Mouse (Mus musculus) embryonic fibroblast, embryonic 13.5 days (primary cell): ENCODE measurements around the gene Sept1. TPM values are rescaled to one million over a fixed set of nuclear protein-coding genes. Genes with fewer than 3 reads are reported as not detected.
"Not testable (repeated sequence)": the region's sequence is repeated elsewhere in the genome, so short reads cannot be mapped to it uniquely, and the experiment has no call there.

Experiments
- H3K27ac ChIP-seq: 2 replicates; pipeline ENCODE4 v1.5.1; 2012; ENCODE audit warnings: low read length, control low read depth, inconsistent platforms; ENCODE audit not compliant: insufficient read depth
- H3K4me1 ChIP-seq: 2 replicates; pipeline ENCODE4 v1.6.1; 2011; ENCODE audit warnings: low read length; ENCODE audit not compliant: control insufficient read depth, insufficient read depth
- H3K4me3 ChIP-seq: 2 replicates; pipeline ENCODE4 v1.5.1; 2011; ENCODE audit warnings: mild to moderate bottlenecking, control low read depth, low read length; ENCODE audit not compliant: insufficient read depth
- CTCF ChIP-seq: IDR thresholded peaks from 2 replicates; pipeline ENCODE4 v1.5.1; 2011; ENCODE audit warnings: mild to moderate bottlenecking, control low read depth, low read length, moderate library complexity, borderline replicate concordance; ENCODE audit not compliant: insufficient read depth
- POLR2A ChIP-seq: IDR thresholded peaks from 2 replicates; pipeline ENCODE4 v1.6.1; 2011; ENCODE audit warnings: low read depth, mild to moderate bottlenecking, control low read depth, low read length, moderate library complexity
- polyA plus RNA-seq: library from polyadenylated mRNA; stranded (reverse); fragments of >200 nt; gene quantifications from 2 replicates; pipeline ENCODE4 v1.2.4, GENCODE M21; 2011; ENCODE audit warnings: low read depth; ENCODE audit not compliant: missing spikeins, insufficient read length

The Sept1 gene
- polyA plus RNA-seq, 1 experiment: 4.2 TPM

- peak overlapping the region; percentile 61; the same call in 1 of the 2 replicates for H3K27ac ChIP-seq
- TF ChIP-seq POLR2A: no peak
- TF ChIP-seq CTCF: no peak
- no peak overlapping the region for H3K4me3 ChIP-seq
- peaks cover 7% of the 10 kb centered on the region for H3K4me1 ChIP-seq
These were observed 48.2 kb downstream of the Sept1 start for GRCm38 (mm10) chr7:127184720-127185119.

GRCm38 (mm10) chr7:127183828-127184227, 49.1 kb downstream of the Sept1 start:
- H3K27ac ChIP-seq: no peak overlapping the region
- H3K4me1 ChIP-seq: peaks cover 7% of the 10 kb centered on the region
- TF ChIP-seq CTCF: peak; percentile 59; the same call in 1 of the 2 replicates
- no peak for TF ChIP-seq POLR2A
- no peak overlapping the region for H3K4me3 ChIP-seq

DNA sequence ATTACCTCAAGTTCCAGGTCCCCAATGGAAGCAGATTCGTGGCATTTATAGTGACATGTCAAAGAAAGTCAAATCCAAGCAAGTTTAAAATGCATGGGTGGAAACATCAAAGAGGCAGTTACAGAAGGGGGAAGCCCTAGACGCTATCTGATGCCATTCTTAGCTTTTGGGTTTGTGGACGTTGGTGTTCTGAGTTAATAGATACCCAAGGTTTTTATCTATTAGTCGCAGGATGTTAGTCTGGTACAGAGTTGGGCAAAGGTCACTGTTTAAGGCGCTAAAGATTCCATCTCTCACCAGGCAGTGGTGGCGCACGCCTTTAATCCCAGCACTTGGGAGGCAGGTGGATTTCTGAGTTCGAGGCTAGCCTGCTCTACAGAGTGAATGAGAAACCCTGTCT, 49.6 kb downstream of the Sept1 start:
- TF ChIP-seq CTCF (no peak), POLR2A (no peak)
- Histone ChIP-seq H3K27ac (no peak overlapping the region), H3K4me3 (no peak overlapping the region), H3K4me1 (peaks cover 7% of the 10 kb centered on the region)

DNA sequence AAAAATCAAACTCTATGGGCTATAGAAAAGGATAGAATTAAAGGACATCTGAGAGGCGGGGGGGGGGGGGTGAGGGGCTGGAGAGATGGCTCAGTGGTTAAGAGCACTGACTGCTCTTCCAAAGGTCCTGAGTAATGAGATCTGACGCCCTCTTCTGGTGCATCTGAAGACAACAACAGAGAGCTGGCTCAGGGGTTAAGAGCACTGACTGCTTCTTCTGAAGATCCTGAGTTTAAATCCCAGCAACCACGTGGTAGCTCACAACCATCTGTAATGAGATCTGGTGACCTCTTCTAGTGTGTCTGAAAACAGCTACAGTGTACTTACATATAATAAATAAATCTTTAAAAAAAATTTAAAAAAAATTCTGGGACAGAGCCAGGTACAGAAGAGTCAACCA, 51.2 kb downstream of the Sept1 start:
- not testable (repeated sequence) for H3K27ac ChIP-seq, H3K4me3 ChIP-seq, H3K4me1 ChIP-seq

DNA sequence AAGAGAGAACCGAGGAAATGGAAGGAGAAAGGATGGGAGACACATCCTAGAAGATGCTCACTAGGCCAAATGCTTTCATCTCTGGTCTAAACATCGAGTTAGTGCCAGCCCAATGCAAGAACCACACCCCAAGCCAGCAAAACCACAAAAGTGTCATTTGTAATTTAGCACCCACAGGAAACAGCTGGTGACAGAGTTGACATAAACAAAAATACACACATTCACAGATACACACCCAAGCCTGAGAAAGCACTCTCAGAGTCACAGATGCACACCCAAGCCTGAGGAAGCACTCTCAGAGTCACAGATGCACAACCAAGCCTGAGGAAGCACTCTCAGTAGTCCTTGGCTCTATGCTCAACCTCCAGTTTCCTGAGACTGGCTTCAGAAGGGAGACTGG, 52.1 kb downstream of the Sept1 start:
- TF ChIP-seq CTCF: no peak
- TF ChIP-seq POLR2A: no peak
- Histone ChIP-seq H3K27ac (no peak overlapping the region), H3K4me3 (no peak overlapping the region), H3K4me1 (peaks cover 7% of the 10 kb centered on the region)

GRCm38 (mm10) chr7:127176937-127177336, 56.0 kb downstream of the Sept1 start:
- Histone ChIP-seq H3K4me1 (peaks cover 4% of the 10 kb centered on the region; the same call in 1 of the 2 replicates), H3K4me3 (no peak overlapping the region), H3K27ac (no peak overlapping the region)
- TF ChIP-seq CTCF: no peak
- TF ChIP-seq POLR2A: no peak

DNA sequence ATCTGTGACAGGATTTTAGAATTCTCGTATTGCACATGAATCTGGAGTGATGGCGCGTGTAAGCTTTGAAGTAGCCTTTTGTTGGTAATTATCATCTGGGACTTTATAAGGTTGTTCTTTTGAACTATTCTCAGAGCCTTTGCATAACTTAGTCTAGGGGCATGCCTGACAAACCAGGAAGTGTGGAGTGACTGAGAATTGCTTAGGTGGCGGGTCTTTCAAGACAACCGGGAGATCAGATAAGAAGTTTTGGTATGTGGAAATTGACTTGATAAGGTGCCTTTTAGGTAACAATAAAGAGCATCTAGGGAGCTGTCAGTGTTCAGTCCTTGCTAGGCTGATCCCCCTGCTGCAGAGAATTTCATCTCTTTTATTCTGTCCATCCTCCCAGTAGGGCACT, 66.4 kb downstream of the Sept1 start:
- Histone ChIP-seq H3K4me1 (no peaks in the 10 kb centered on the region), H3K4me3 (no peak overlapping the region), H3K27ac (no peak overlapping the region)
- TF ChIP-seq POLR2A: no peak
- no peak for TF ChIP-seq CTCF

DNA sequence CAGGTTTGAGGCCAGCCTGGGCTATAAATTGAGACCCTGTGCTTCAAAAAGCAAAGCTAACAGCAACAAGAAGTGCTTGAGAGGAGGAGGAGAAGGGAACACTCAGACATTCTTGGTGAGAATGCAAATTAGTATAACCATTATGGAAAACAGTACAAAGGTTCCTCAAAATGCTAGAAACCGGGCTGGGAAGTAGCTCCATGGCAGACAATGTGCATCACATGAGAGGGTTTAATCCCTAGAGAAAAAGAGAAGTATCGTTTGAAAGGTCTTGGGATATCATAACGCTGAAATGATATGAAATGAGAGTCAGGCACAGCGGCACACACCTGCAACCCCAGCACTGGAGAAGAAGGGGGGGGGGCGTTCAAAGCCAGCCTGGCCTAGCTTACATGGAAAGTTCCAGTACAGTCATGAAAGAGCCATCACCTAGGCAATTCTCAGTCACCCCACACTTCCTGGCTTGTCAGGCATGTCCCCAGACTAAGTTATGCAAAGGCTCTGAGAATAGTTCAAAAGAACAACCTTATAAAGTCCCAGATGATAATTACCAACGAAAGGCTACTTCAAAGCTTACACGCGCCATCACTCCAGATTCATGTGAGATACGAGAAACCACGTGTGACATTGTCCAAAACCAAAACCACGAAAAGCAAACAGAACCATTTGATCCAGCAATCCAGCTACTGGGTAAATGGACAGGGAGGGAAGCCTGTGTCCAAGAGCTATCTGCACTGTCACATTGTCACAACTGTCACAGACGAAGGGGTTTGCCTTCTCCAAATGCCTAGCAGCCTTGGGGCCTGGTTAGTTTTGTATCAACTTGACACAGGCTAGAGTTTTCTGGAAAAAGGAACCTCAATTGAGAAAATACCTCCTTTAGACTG, 67.1 kb downstream of the Sept1 start:
- no peak overlapping the region for H3K4me3 ChIP-seq
- H3K27ac ChIP-seq: no peak overlapping the region
- H3K4me1 ChIP-seq: no peaks in the 10 kb centered on the region
- TF ChIP-seq CTCF: no peak

Other genes starting within 250 kb of the Sept1 start
- 32.2 and 47.6 TPM in 2 replicates for gene Mvp, start 218.5 kb downstream of the Sept1 start, polyA plus RNA-seq
- 21.7 and 25.6 TPM in 2 replicates for gene Pagr1b, start 216.6 kb downstream of the Sept1 start, polyA plus RNA-seq
- 14.0 and 14.3 TPM in 2 replicates for gene Pagr1a, start 215.8 kb downstream of the Sept1 start, polyA plus RNA-seq
- 13.5 and 15.7 TPM in 2 replicates for gene Gm42742, start 212.0 kb downstream of the Sept1 start, polyA plus RNA-seq
- gene Prrt2, start 211.9 kb downstream of the Sept1 start, polyA plus RNA-seq: 3.1 and 15.3 TPM in 2 replicates
- gene Maz, start 206.1 kb downstream of the Sept1 start, polyA plus RNA-seq: 86.9 and 127 TPM in 2 replicates
- 22.5 and 37.4 TPM in 2 replicates for gene Kif22, start 190.7 kb downstream of the Sept1 start, polyA plus RNA-seq
- gene Zg16, start 145.8 kb downstream of the Sept1 start, polyA plus RNA-seq: not detected in 2 replicates
- gene AI467606, start 141.8 kb downstream of the Sept1 start, polyA plus RNA-seq: 0.42 and 1.1 TPM in 2 replicates
- 0.25 TPM in 1 of 2 replicates, not detected in the other for gene Qprt, start 110.9 kb downstream of the Sept1 start, polyA plus RNA-seq
- not detected in 2 replicates for gene Spn, start 95.3 kb downstream of the Sept1 start, polyA plus RNA-seq
- 66.3 and 74.3 TPM in 2 replicates for gene Cd2bp2, start 37.1 kb downstream of the Sept1 start, polyA plus RNA-seq
- 37.0 and 37.5 TPM in 2 replicates for gene Tbc1d10b, start 24.7 kb downstream of the Sept1 start, polyA plus RNA-seq
- gene Mylpf, start 24.2 kb downstream of the Sept1 start, polyA plus RNA-seq: 1.4 and 1.7 TPM in 2 replicates
- 11.0 and 12.4 TPM in 2 replicates for gene Zfp553, start 69 bp downstream of the Sept1 start, polyA plus RNA-seq
- 21.3 and 24.3 TPM in 2 replicates for gene Zfp771, start 11.1 kb upstream of the Sept1 start, polyA plus RNA-seq
- gene Dctpp1, start 27.6 kb upstream of the Sept1 start, polyA plus RNA-seq: 29.0 and 30.6 TPM in 2 replicates
- gene Sephs2, start 40.9 kb upstream of the Sept1 start, polyA plus RNA-seq: 25.9 and 29.4 TPM in 2 replicates
- gene Itgal, start 63.1 kb upstream of the Sept1 start, polyA plus RNA-seq: 0.20 and 0.56 TPM in 2 replicates
- 18.4 and 20.7 TPM in 2 replicates for gene Zfp768, start 112.5 kb upstream of the Sept1 start, polyA plus RNA-seq
- 4.5 and 7.0 TPM in 2 replicates for gene Zfp747, start 142.9 kb upstream of the Sept1 start, polyA plus RNA-seq
- gene 9130019O22Rik, start 154.0 kb upstream of the Sept1 start, polyA plus RNA-seq: 1.6 and 2.1 TPM in 2 replicates
- gene E430018J23Rik, start 160.5 kb upstream of the Sept1 start, polyA plus RNA-seq: 5.3 and 7.1 TPM in 2 replicates
- 3.3 and 5.0 TPM in 2 replicates for gene Zfp764, start 173.7 kb upstream of the Sept1 start, polyA plus RNA-seq
- gene Zfp688, start 188.9 kb upstream of the Sept1 start, polyA plus RNA-seq: 9.6 and 11.0 TPM in 2 replicates
- gene Zfp689, start 216.0 kb upstream of the Sept1 start, polyA plus RNA-seq: 1.8 and 3.2 TPM in 2 replicates
- 73.6 and 83.0 TPM in 2 replicates for gene Prr14, start 226.5 kb upstream of the Sept1 start, polyA plus RNA-seq
- gene Fbrs, start 246.1 kb upstream of the Sept1 start, polyA plus RNA-seq: 54.2 and 58.1 TPM in 2 replicates